Mouse (Mus musculus) kidney, adult 2 months (tissue): Measurements from ENCODE around the gene Magi1.

Source experiments
- CTCF ChIP-seq: fragments of 200-500 bp; conservative IDR thresholded peaks from 2 replicates; pipeline ENCODE4 v1.5.1; 2011; ENCODE audit warnings: low read depth, mild to moderate bottlenecking, control low read depth, low read length, moderate library complexity, mixed read lengths; ENCODE audit not compliant: insufficient read depth, insufficient read length
- POLR2A ChIP-seq: fragments of 200-500 bp; IDR thresholded peaks from one replicate; pipeline ENCODE4 v1.6.1; 2011; ENCODE audit warnings: low read depth, low read length, control low read depth

DNA sequence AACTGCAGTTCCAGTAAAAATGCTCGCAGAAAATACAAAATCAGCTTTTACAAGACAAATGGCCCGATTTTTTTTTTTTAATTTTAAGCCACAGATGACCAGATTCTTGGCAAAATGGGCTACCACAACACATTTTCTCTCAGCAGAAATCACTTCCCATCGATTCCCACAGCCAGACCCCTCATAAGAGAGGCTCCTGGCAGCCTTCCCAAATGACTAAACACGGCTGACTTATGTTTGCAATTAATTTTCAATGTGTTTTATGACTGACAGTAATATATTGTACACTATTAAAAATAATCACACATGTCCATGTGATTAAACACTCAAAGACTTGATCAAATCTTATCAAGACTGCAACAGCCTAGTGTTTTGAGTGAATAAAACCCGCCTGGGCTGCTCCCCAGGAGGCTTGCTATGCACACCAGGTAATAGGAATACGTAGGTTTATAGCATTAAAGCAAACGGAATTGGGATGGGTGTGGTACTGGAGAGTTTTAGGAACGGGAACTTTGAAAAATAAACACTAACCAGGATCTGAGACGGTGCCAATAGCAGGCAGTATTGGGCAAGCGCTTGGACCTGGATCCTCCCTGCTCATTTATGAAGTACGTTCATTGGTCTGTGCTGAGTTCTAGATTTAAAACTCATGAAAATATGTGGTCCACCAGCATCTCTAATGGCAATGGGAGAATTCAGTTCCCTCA lies 176.2 kb downstream of the Magi1 start:
- no peak for TF ChIP-seq CTCF
- no peak for TF ChIP-seq POLR2A
